Mouse (Mus musculus) embryonic facial prominence, embryonic 13.5 days (tissue): ENCODE measurements at regions not wholly inside any gene's neighbourhood (a gene's known extent, or its start where the extent isn't known, plus 50 kb on each side); places are given as distances from the start of the nearest gene placed in this dataset.

Source experiments
- ATAC-seq: fragments of 200-750 bp; cut with Nextera tagmentation; 2 replicates; pipeline ENCODE4 v1.8.0; 2017; ENCODE audit warnings: low read depth; ENCODE audit not compliant: insufficient number of reproducible peaks, insufficient read depth, low FRiP score, low TSS enrichment
- H3K27ac ChIP-seq: fragments of 300-500 bp; sonication (generic); 2 replicates; pipeline ENCODE4 v1.5.1; 2015; ENCODE audit warnings: moderate library complexity, mild to moderate bottlenecking, inconsistent platforms
- H3K27me3 ChIP-seq: fragments of 300-500 bp; sonication (generic); 2 replicates; pipeline ENCODE4 v1.6.1; 2015; ENCODE audit warnings: mild to moderate bottlenecking, inconsistent platforms
- H3K36me3 ChIP-seq: fragments of 300-500 bp; sonication (generic); 2 replicates; pipeline ENCODE4 v1.6.1; 2015; ENCODE audit warnings: mild to moderate bottlenecking, inconsistent platforms
- H3K4me1 ChIP-seq: fragments of 300-500 bp; sonication (generic); 2 replicates; pipeline ENCODE4 v1.6.1; 2015; ENCODE audit warnings: inconsistent platforms
- H3K4me2 ChIP-seq: fragments of 300-500 bp; sonication (generic); 2 replicates; pipeline ENCODE4 v1.6.1; 2015; ENCODE audit warnings: moderate library complexity, mild to moderate bottlenecking, inconsistent platforms
- H3K4me3 ChIP-seq: fragments of 300-500 bp; sonication (generic); 2 replicates; pipeline ENCODE4 v1.5.1; 2015; ENCODE audit warnings: mild to moderate bottlenecking, inconsistent platforms
- H3K9ac ChIP-seq: fragments of 300-500 bp; sonication (generic); 2 replicates; pipeline ENCODE4 v1.6.1; 2015; ENCODE audit warnings: mild to moderate bottlenecking, inconsistent platforms
- H3K9me3 ChIP-seq: fragments of 300-500 bp; sonication (generic); 2 replicates; pipeline ENCODE4 v1.6.1; 2016; ENCODE audit warnings: inconsistent platforms
- WGBS: fragments of 180-500 bp; shearing (Covaris S2); methylation state at CpG from one replicate; pipeline ENCODE4 v1.1.7; 2015; ENCODE audit warnings: mixed read lengths; 5-methylcytosine and 5-hydroxymethylcytosine counted together

- 60% methylated on average over 3 of the region's 3 CpGs for WGBS
- no peaks in the 10 kb centered on the region for H3K36me3 ChIP-seq
- H3K27ac ChIP-seq: no peak overlapping the region
- H3K4me3 ChIP-seq: no peak overlapping the region
- H3K4me1 ChIP-seq: no peaks in the 10 kb centered on the region
- H3K4me2 ChIP-seq: no peak overlapping the region
- no peaks in the 10 kb centered on the region for H3K9me3 ChIP-seq
- no peak for ATAC-seq
- no peak overlapping the region for H3K9ac ChIP-seq
- no peaks in the 10 kb centered on the region for H3K27me3 ChIP-seq
Observed at GRCm38 (mm10) chr8:107719656-107720055, 131.4 kb upstream of the Psmd7 start.

DNA sequence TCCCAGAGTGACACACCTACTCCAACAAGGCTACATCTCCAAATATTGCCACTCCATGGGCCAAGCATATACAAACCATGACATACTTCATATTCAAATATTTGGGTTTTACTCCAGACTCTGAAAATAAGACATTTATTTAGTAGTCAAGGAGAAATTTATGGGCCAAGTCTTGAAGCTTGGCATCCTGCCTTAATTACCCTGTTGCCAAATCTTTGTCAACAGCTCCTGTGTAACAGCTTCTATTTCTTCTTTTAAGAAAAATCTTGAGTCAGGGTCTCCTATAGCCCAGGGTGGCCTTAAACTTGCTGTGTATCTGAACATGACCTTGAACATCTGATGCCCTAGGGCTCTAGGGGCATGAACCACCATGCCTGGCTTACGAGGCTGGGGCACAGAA lies 138.5 kb upstream of the Psmd7 start:
- H3K4me1 ChIP-seq: no peaks in the 10 kb centered on the region
- no peak overlapping the region for H3K4me2 ChIP-seq
- H3K27ac ChIP-seq: no peak overlapping the region
- no peak for ATAC-seq
- no peaks in the 10 kb centered on the region for H3K9me3 ChIP-seq
- H3K4me3 ChIP-seq: no peak overlapping the region
- H3K36me3 ChIP-seq: no peaks in the 10 kb centered on the region
- H3K27me3 ChIP-seq: no peaks in the 10 kb centered on the region
- no peak overlapping the region for H3K9ac ChIP-seq
- WGBS: 79% methylated on average over 1 of the region's 1 CpGs

DNA sequence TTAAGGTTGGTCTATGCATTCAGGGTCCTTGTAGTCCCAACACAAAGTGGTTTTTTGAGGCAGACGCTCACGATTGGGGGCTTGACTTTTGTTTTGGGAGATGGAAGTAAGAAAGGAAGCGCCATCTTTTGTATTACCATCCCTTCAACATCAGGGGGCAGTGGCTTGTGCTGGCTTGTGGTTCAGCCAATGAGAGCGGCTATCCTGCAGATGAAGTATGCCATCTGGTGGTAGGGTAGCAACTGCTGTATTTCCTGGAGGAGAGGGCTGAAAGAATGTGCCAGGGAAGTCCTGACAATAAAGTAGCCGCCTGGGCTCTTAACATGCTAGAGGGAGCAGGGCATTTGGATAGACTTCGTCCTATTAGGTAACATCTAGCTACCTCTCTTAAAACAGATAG lies 139.0 kb upstream of the Psmd7 start:
- no peaks in the 10 kb centered on the region for H3K27me3 ChIP-seq
- no peak overlapping the region for H3K27ac ChIP-seq
- no peaks in the 10 kb centered on the region for H3K9me3 ChIP-seq
- no peak for ATAC-seq
- no peaks in the 10 kb centered on the region for H3K4me1 ChIP-seq
- no peak overlapping the region for H3K9ac ChIP-seq
- no peaks in the 10 kb centered on the region for H3K36me3 ChIP-seq
- no peak overlapping the region for H3K4me3 ChIP-seq
- WGBS: 95% methylated on average over 6 of the region's 6 CpGs
- H3K4me2 ChIP-seq: no peak overlapping the region

GRCm38 (mm10) chr8:107739091-107739490 lies 150.8 kb upstream of the Psmd7 start:
- 58% methylated on average over 9 of the region's 9 CpGs for WGBS
- H3K4me1 ChIP-seq: 0 out of 2 replicates have a peak, but pooled peaks cover 5% of the 10 kb centered on the region
- no peaks in the 10 kb centered on the region for H3K27me3 ChIP-seq
- no peak for ATAC-seq
- H3K4me3 ChIP-seq: no peak overlapping the region
- H3K9me3 ChIP-seq: peaks cover 8% of the 10 kb centered on the region
- H3K27ac ChIP-seq: no peak overlapping the region
- H3K4me2 ChIP-seq: no peak overlapping the region
- H3K9ac ChIP-seq: no peak overlapping the region
- H3K36me3 ChIP-seq: no peaks in the 10 kb centered on the region

DNA sequence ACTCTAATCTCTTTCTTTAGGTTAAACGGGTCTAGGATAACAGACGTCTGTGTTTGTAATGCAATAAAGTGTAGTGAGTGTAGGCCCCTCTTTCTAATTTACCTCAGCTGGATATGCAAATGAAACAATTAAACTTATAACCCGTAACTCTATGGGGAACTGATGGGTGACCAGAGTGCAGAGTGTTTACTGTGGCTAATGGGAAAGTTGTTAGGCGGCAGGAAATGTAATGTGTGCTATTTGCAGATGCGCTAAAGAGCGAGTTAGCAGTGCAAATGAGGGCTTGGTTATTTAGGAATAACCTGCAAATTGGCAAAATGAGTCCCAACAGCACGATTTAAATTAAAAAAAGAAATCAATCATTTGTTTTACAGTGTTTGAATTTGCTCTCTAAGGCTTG lies 168.8 kb upstream of the Psmd7 start:
- no peaks in the 10 kb centered on the region for H3K36me3 ChIP-seq
- H3K27ac ChIP-seq: no peak overlapping the region
- H3K27me3 ChIP-seq: no peaks in the 10 kb centered on the region
- no peak for ATAC-seq
- H3K9ac ChIP-seq: no peak overlapping the region
- H3K9me3 ChIP-seq: no peaks in the 10 kb centered on the region
- 66% methylated on average over 7 of the region's 7 CpGs for WGBS
- no peak overlapping the region for H3K4me2 ChIP-seq
- H3K4me1 ChIP-seq: no peaks in the 10 kb centered on the region
- no peak overlapping the region for H3K4me3 ChIP-seq

GRCm38 (mm10) chr8:107758637-107759036 lies 170.4 kb upstream of the Psmd7 start:
- no peak overlapping the region for H3K4me2 ChIP-seq
- H3K9ac ChIP-seq: no peak overlapping the region
- H3K9me3 ChIP-seq: 0 out of 2 replicates have a peak, but pooled peaks cover 2% of the 10 kb centered on the region
- H3K27me3 ChIP-seq: no peaks in the 10 kb centered on the region
- WGBS: 72% methylated on average over 1 of the region's 1 CpGs
- H3K4me1 ChIP-seq: no peaks in the 10 kb centered on the region
- no peak overlapping the region for H3K27ac ChIP-seq
- no peaks in the 10 kb centered on the region for H3K36me3 ChIP-seq
- no peak for ATAC-seq
- no peak overlapping the region for H3K4me3 ChIP-seq

GRCm38 (mm10) chr8:107776906-107777305 lies 165.5 kb upstream of the Zfhx3 start:
- 6% methylated on average over 5 of the region's 5 CpGs for WGBS
- no peak for ATAC-seq
- peak overlapping the region; percentile 17 for H3K4me2 ChIP-seq

DNA sequence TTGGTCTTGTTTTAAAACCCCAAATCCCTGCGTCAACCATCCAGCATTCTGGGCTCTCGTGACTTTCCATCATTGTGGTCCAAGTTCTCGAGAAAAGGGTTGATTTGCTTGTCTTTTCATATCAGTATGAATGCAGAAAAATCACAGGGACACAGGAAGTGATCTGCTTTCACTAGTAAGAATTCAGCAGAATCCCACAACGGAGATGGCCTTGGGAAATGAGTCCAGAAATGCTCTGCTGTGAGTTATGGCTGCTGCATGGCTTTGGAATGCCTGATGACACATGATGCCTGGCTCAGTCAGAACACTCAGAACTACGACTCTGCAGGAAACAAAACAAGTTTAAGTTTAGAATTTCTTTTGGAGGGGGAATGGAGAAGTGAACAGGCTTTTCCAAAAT lies 156.7 kb upstream of the Zfhx3 start:
- Histone ChIP-seq H3K4me2 (no peak overlapping the region), H3K27me3 (no peaks in the 10 kb centered on the region), H3K9ac (no peak overlapping the region), H3K27ac (peak overlapping the region; percentile 16; the same call in 1 of the 2 replicates), H3K4me3 (no peak overlapping the region), H3K36me3 (no peaks in the 10 kb centered on the region), H3K4me1 (0 out of 2 replicates have a peak, but pooled peaks cover 3% of the 10 kb centered on the region), H3K9me3 (no peaks in the 10 kb centered on the region)
- WGBS: 33% methylated on average over 5 of the region's 5 CpGs
- ATAC-seq: no peak

More at GRCm38 (mm10) chr8:107776906-107777305, 165.5 kb upstream of the Zfhx3 start:
- Histone ChIP-seq H3K27me3 (no peaks in the 10 kb centered on the region), H3K9me3 (peaks cover 3% of the 10 kb centered on the region; the same call in 1 of the 2 replicates), H3K4me1 (peaks cover 11% of the 10 kb centered on the region), H3K27ac (no peak overlapping the region), H3K4me3 (no peak overlapping the region), H3K9ac (no peak overlapping the region), H3K36me3 (no peaks in the 10 kb centered on the region)

DNA sequence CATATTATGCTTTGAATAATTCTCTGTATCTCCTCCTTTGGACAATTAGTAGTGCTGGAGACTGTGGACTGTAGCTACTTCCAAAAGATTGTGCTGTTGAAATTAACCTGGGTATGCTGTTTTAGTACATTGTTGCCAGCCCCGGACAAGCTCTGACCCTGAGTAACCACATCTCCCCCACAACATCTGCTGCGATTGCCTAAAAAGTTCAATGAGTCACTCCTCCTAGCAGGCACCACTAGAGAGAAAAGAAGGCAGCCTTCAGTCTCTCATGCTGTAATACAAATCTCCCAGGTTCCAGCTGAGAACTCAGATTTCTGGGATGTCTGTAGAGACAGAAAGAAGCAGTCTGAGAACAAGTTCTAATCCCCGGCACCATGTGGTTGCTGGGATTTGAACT lies 150.2 kb upstream of the Zfhx3 start:
- Histone ChIP-seq H3K4me1 (no peaks in the 10 kb centered on the region), H3K27me3 (no peaks in the 10 kb centered on the region), H3K4me3 (no peak overlapping the region), H3K27ac (no peak overlapping the region), H3K9me3 (no peaks in the 10 kb centered on the region), H3K36me3 (no peaks in the 10 kb centered on the region), H3K4me2 (no peak overlapping the region), H3K9ac (no peak overlapping the region)
- ATAC-seq: no peak
- 87% methylated on average over 3 of the region's 3 CpGs for WGBS

DNA sequence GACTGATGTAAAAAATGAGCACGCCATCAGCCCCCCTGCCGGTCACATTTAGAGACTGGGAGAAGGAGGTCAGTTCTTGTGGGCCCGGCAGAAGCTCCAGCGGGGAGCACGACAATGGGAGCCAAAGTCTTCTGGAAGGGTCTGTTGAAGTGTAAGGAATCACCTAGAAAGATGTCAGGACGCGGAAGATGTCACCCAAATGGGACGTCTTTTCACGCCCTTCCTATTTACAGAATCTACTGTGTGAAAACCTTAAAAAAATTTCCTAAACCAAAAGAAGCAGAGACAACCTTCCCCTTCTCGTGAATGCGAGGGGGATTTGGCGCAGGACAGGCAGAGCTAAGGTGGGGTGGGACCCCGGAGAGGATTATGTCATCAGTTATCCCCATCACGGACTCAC lies 127.5 kb upstream of the Zfhx3 start:
- Histone ChIP-seq H3K4me1 (peaks cover 31% of the 10 kb centered on the region), H3K36me3 (no peaks in the 10 kb centered on the region), H3K27ac (no peak overlapping the region), H3K4me3 (no peak overlapping the region), H3K9me3 (no peaks in the 10 kb centered on the region), H3K27me3 (peaks cover 7% of the 10 kb centered on the region; the same call in 1 of the 2 replicates), H3K4me2 (no peak overlapping the region), H3K9ac (no peak overlapping the region)
- WGBS: 78% methylated on average over 14 of the region's 14 CpGs
- no peak for ATAC-seq

- no peak for ATAC-seq
- H3K9me3 ChIP-seq: no peaks in the 10 kb centered on the region
- no peak overlapping the region for H3K27ac ChIP-seq
- H3K4me2 ChIP-seq: no peak overlapping the region; the same call in 1 of the 2 replicates
- H3K4me3 ChIP-seq: no peak overlapping the region
- 19% methylated on average over 3 of the region's 3 CpGs for WGBS
- H3K27me3 ChIP-seq: peaks cover 7% of the 10 kb centered on the region; the same call in 1 of the 2 replicates
- no peak overlapping the region for H3K9ac ChIP-seq
- peaks cover 38% of the 10 kb centered on the region for H3K4me1 ChIP-seq
- H3K36me3 ChIP-seq: no peaks in the 10 kb centered on the region
Observed at GRCm38 (mm10) chr8:107815775-107816174, 126.7 kb upstream of the Zfhx3 start.

- 72% methylated on average over 9 of the region's 9 CpGs for WGBS
- H3K4me1 ChIP-seq: peaks cover 51% of the 10 kb centered on the region
- H3K4me2 ChIP-seq: no peak overlapping the region
- H3K9ac ChIP-seq: no peak overlapping the region
- H3K36me3 ChIP-seq: no peaks in the 10 kb centered on the region
- no peak for ATAC-seq
- H3K9me3 ChIP-seq: no peaks in the 10 kb centered on the region
- no peak overlapping the region for H3K27ac ChIP-seq
- no peak overlapping the region for H3K4me3 ChIP-seq
- H3K27me3 ChIP-seq: peaks cover 7% of the 10 kb centered on the region; the same call in 1 of the 2 replicates
Observed at GRCm38 (mm10) chr8:107817796-107818195, 124.6 kb upstream of the Zfhx3 start.
